Mouse (Mus musculus): ENCODE data around the gene Mettl23. TPM values are rescaled to one million over a fixed set of nuclear protein-coding genes. Genes with fewer than 3 reads are reported as not detected.

Gene Mettl23
- total and polyA plus RNA-seq, 2 experiments = 21.0 to 31.7 TPM

DNA sequence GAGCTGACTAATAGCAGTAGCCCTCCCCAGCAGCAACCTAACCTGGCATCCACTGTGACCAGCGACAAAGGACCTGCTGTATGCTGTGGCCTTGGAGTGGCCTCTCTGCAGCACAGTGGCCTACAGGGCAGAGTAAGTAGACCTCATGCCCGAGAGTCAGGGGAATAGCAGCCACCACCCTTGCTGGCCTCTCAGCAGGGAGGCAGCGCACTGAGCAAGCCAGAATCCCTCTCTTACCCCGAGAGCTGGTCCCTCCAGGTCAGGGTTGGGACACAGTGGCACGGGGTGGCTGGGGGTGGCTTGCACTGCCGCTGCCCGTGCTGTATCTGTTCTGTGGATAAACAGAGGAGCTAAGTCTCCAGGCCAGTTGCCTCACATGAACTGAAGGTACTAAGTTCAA, 3.5 kb upstream of the Mettl23 start:
- Histone ChIP-seq H3K9ac (ENCODE audit: low read depth, low read length) (no peak overlapping the region), H3K36me3 (ENCODE audit: control insufficient read depth, insufficient read depth, low read length) (peaks cover 36% of the 10 kb centered on the region), H3K27me3 (ENCODE audit: control insufficient read depth, insufficient read depth, low read length) (no peaks in the 10 kb centered on the region), H3K4me1 (ENCODE audit: control insufficient read depth, insufficient read depth, low read length) (peaks cover 11% of the 10 kb centered on the region), H3K79me2 (ENCODE audit: control insufficient read depth, insufficient read depth, low read length) (peaks cover 3% of the 10 kb centered on the region; the same call in 1 of the 2 replicates), H3K27ac (replicated peaks; ENCODE audit: insufficient read depth, low read depth, low read length) (no peak overlapping the region), H3K4me3 (ENCODE audit: insufficient read depth, low read depth, low read length) (no peak overlapping the region)
- TF ChIP-seq CTCF (IDR thresholded peaks at IDR 0.05; ENCODE audit: low read depth, low read length) (no peak), POLR2A (IDR thresholded peaks at IDR 0.05; ENCODE audit: extremely low read depth, insufficient read depth, low read length) (no peak)
- DNase-seq (ENCODE audit: extremely low read depth, low read depth, low spot score) = peak; percentile 69
- 32% methylated on average over 7 of the region's 7 CpGs for WGBS

DNA sequence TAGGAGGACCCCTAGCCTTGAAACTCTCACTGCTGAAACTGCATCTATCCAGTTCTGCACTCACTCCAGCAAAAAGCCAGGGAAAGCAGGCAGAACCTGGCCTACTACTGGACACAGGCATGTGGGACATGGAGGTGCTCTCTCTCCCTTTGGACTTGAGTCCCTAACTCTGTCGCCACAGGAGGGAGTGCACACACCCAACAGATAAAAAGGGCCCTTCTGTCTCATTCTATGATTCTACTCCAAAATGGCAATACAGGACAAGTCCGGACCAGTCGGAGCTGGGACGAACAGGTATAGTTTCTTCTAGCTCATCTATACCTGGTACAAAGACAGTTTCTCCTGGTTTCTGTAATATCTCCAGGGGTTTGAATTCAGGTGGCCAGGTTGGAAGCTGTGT, 2.3 kb upstream of the Mettl23 start:
- H3K27ac ChIP-seq (replicated peaks; ENCODE audit: insufficient read depth, low read depth, low read length) = no peak overlapping the region
- H3K36me3 ChIP-seq (ENCODE audit: control insufficient read depth, insufficient read depth, low read length) = peaks cover 29% of the 10 kb centered on the region
- 78% methylated on average over 4 of the region's 4 CpGs for WGBS
- H3K27me3 ChIP-seq (ENCODE audit: control insufficient read depth, insufficient read depth, low read length) = no peaks in the 10 kb centered on the region
- peaks cover 3% of the 10 kb centered on the region; the same call in 1 of the 2 replicates for H3K79me2 ChIP-seq (ENCODE audit: control insufficient read depth, insufficient read depth, low read length)
- H3K4me3 ChIP-seq (ENCODE audit: insufficient read depth, low read depth, low read length) = no peak overlapping the region
- H3K9ac ChIP-seq (ENCODE audit: low read depth, low read length) = no peak overlapping the region
- DNase-seq (ENCODE audit: extremely low read depth, low read depth, low spot score) = no peak
- no peak for TF ChIP-seq POLR2A (IDR thresholded peaks at IDR 0.05; ENCODE audit: extremely low read depth, insufficient read depth, low read length)
- TF ChIP-seq CTCF (IDR thresholded peaks at IDR 0.05; ENCODE audit: low read depth, low read length) = no peak
- H3K4me1 ChIP-seq (ENCODE audit: control insufficient read depth, insufficient read depth, low read length) = peaks cover 11% of the 10 kb centered on the region

DNA sequence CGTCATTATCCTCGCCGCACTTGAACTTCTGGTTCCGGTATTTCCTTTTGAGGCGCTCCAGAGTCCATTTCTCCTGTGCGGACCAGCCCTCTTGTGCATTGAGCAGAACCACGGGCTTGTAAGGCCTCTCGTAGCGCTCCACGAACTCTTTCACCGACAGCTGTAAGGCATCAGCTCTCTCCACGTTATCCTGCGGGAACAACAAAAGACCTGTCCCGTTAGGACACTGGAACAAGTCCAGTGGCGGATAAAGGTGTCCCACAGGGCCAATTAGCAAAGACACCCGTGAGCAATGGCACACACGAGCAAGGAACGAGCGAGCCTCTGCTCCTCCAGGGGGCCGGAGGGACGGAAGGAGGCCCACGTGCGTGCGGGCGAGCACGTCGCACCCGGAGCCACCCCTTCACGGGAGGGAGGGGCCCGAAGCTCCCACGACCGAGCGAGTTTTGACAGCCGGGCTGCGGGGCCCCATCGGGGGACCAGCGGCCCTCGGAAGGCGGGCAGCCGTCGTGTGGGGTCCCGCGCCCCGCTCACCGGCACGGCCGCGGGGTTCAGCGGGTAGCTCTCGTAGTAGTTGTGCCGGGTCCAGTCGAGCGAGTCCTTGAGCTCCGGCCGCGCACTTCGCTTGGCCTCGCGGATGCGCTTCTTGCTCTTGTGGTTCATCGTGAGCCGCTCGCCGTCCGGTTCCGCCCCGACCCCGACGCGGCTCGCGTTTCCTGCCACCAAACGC, 382 bp upstream of the Mettl23 start:
- H3K4me1 ChIP-seq (ENCODE audit: control insufficient read depth, insufficient read depth, low read length) = peaks cover 11% of the 10 kb centered on the region
- under 1% methylated on average over 73 of the region's 73 CpGs for WGBS
- DNase-seq (ENCODE audit: extremely low read depth, low read depth, low spot score) = peak; percentile 51
- no peaks in the 10 kb centered on the region for H3K27me3 ChIP-seq (ENCODE audit: control insufficient read depth, insufficient read depth, low read length)
- H3K9ac ChIP-seq (ENCODE audit: low read depth, low read length) = peak overlapping the region; percentile 84
- H3K36me3 ChIP-seq (ENCODE audit: control insufficient read depth, insufficient read depth, low read length) = peaks cover 21% of the 10 kb centered on the region
- TF ChIP-seq CTCF (IDR thresholded peaks at IDR 0.05; ENCODE audit: low read depth, low read length) (no peak), POLR2A (IDR thresholded peaks at IDR 0.05; ENCODE audit: extremely low read depth, insufficient read depth, low read length) (no peak)
- H3K79me2 ChIP-seq (ENCODE audit: control insufficient read depth, insufficient read depth, low read length) = peaks cover 3% of the 10 kb centered on the region; the same call in 1 of the 2 replicates
- peak overlapping the region; percentile 83 for H3K4me3 ChIP-seq (ENCODE audit: insufficient read depth, low read depth, low read length)
- peak overlapping the region; percentile 91 for H3K27ac ChIP-seq (replicated peaks; ENCODE audit: insufficient read depth, low read depth, low read length)

DNA sequence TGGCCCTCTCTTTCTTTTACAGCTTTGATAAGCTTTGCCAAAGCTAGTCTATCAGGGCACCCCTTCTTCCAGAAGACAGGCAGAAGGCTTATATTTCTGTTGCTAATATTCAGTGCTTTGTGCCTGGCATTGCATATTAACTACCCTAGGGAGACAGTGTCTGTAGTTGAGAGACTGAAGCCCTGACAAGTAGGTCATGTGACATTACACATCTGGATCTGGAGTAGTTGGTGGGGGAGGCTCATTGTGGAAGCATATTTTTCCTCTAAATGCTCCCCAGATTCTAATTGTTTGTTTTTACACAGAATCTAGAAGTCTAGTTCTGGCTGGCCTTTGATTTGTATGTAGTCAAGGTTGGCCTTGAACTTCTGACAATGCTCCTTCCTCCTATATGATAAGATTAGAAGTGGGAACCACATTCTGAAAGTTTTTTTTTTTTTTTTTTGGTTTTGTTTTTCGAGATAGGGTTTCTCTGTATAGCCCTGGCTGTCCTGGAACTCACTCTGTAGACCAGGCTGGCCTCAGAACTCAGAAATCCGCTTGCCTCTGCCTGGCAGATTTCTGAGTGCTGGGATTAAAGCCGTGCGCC, 3.6 kb downstream of the Mettl23 start:
- Histone ChIP-seq H3K4me1 (ENCODE audit: control insufficient read depth, insufficient read depth, low read length) (peaks cover 3% of the 10 kb centered on the region), H3K9ac (ENCODE audit: low read depth, low read length) (no peak overlapping the region), H3K4me3 (ENCODE audit: insufficient read depth, low read depth, low read length) (no peak overlapping the region), H3K27me3 (ENCODE audit: control insufficient read depth, insufficient read depth, low read length) (no peaks in the 10 kb centered on the region), H3K27ac (replicated peaks; ENCODE audit: insufficient read depth, low read depth, low read length) (no peak overlapping the region), H3K36me3 (ENCODE audit: control insufficient read depth, insufficient read depth, low read length) (peaks cover 31% of the 10 kb centered on the region), H3K79me2 (ENCODE audit: control insufficient read depth, insufficient read depth, low read length) (peaks cover 3% of the 10 kb centered on the region; the same call in 1 of the 2 replicates)
- DNase-seq (ENCODE audit: extremely low read depth, low read depth, low spot score) = no peak
- WGBS = 75% methylated on average over 4 of the region's 4 CpGs
- TF ChIP-seq POLR2A (IDR thresholded peaks at IDR 0.05; ENCODE audit: extremely low read depth, insufficient read depth, low read length) = no peak
- no peak for TF ChIP-seq CTCF (IDR thresholded peaks at IDR 0.05; ENCODE audit: low read depth, low read length)

DNA sequence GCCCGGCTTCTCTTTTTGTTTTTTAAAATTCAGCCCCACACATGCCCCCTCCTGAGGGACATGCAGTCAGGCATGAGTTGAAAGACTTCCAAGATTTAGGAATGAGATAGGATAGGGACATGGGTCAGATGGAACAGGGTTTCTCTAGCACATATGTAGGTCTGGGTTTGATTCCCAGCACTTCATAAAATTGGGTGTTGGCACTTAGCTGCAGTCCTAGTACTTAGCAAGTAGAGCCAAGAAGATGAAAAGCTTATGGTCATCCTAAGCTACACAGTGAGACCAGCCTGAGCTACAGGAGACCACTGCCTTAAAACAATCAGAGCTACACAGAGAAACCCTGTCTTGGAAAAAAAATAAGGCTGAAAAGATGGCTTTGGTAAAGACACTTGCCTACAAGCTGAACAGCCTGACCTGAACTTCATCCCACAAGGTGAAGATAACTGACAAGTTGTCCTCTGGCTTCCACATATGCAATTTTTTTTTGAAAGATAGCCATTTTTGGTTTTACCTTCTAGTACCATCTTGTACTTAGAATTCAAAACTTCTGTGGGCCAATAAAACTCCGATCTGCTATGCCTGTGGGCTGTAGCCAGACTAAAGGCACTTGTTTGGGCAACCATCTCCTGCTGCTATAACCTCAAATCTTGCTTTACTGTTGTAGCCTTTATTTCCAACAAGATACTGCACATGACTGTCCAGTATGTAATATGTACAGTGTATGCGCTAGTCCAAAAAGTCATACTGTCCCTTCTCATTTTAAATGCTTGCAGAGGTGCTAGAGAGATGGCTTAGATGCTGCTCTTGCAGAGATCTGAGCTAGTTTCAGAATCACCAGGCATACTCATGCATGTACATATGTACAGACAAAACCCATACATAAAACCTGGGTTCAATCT, 4.4 kb downstream of the Mettl23 start:
- Histone ChIP-seq H3K9ac (ENCODE audit: low read depth, low read length) (no peak overlapping the region), H3K27ac (replicated peaks; ENCODE audit: insufficient read depth, low read depth, low read length) (no peak overlapping the region), H3K27me3 (ENCODE audit: control insufficient read depth, insufficient read depth, low read length) (no peaks in the 10 kb centered on the region), H3K4me1 (ENCODE audit: control insufficient read depth, insufficient read depth, low read length) (peaks cover 2% of the 10 kb centered on the region), H3K4me3 (ENCODE audit: insufficient read depth, low read depth, low read length) (no peak overlapping the region), H3K79me2 (ENCODE audit: control insufficient read depth, insufficient read depth, low read length) (peaks cover 9% of the 10 kb centered on the region), H3K36me3 (ENCODE audit: control insufficient read depth, insufficient read depth, low read length) (peaks cover 32% of the 10 kb centered on the region)
- no peak for DNase-seq (ENCODE audit: extremely low read depth, low read depth, low spot score)
- TF ChIP-seq POLR2A (IDR thresholded peaks at IDR 0.05; ENCODE audit: extremely low read depth, insufficient read depth, low read length) = no peak
- TF ChIP-seq CTCF (IDR thresholded peaks at IDR 0.05; ENCODE audit: low read depth, low read length) = no peak
- 89% methylated on average over 3 of the region's 3 CpGs for WGBS
